Mouse (Mus musculus) midbrain, embryonic 10.5 days (tissue): ENCODE results near the gene Creg2. TPM values are rescaled to one million over a fixed set of nuclear protein-coding genes. Genes with fewer than 3 reads are reported as not detected.
"Not testable (repeated sequence)": the region's sequence is repeated elsewhere in the genome, so short reads cannot be mapped to it uniquely, and the experiment has no call there.

ENCODE experiments used
- DNase-seq: peaks from one replicate; pipeline ENCODE4 v3.0.0-alpha.2; 2017; ENCODE audit warnings: low spot score
- H3K27ac ChIP-seq: fragments of 300-500 bp; sonication (generic); replicated peaks from 2 replicates; pipeline ENCODE4 v1.5.1; 2016; ENCODE audit warnings: mild to moderate bottlenecking
- H3K27me3 ChIP-seq: fragments of 300-500 bp; sonication (generic); 2 replicates; pipeline ENCODE4 v1.6.1; 2016; ENCODE audit warnings: low read depth, mild to moderate bottlenecking; ENCODE audit not compliant: poor library complexity, severe bottlenecking
- H3K36me3 ChIP-seq: fragments of 300-500 bp; sonication (generic); 2 replicates; pipeline ENCODE4 v1.6.1; 2016; ENCODE audit warnings: mild to moderate bottlenecking, moderate library complexity
- H3K4me1 ChIP-seq: fragments of 300-500 bp; sonication (generic); 2 replicates; pipeline ENCODE4 v1.6.1; 2016
- H3K4me3 ChIP-seq: fragments of 300-500 bp; sonication (generic); 2 replicates; pipeline ENCODE4 v1.5.1; 2016; ENCODE audit warnings: mild to moderate bottlenecking, moderate library complexity
- H3K9me3 ChIP-seq: fragments of 300-500 bp; sonication (generic); replicated peaks from 2 replicates; pipeline ENCODE4 v1.6.1; 2016; ENCODE audit warnings: mild to moderate bottlenecking
- WGBS: fragments of 180-500 bp; shearing (Covaris S2); methylation state at CpG from one replicate; pipeline ENCODE4 v1.1.7; 2016; 5-methylcytosine and 5-hydroxymethylcytosine counted together
- polyA plus RNA-seq: library from polyadenylated mRNA; unstranded; fragments of >200 nt; fragmentation: Nextera tagmentation; extraction: Ambion mirVana; gene quantifications from 2 replicates; pipeline ENCODE4 v1.2.1, GENCODE M21; 2016

Creg2 gene
- polyA plus RNA-seq, 1 experiment from 2014 or later = 0.57 TPM

DNA sequence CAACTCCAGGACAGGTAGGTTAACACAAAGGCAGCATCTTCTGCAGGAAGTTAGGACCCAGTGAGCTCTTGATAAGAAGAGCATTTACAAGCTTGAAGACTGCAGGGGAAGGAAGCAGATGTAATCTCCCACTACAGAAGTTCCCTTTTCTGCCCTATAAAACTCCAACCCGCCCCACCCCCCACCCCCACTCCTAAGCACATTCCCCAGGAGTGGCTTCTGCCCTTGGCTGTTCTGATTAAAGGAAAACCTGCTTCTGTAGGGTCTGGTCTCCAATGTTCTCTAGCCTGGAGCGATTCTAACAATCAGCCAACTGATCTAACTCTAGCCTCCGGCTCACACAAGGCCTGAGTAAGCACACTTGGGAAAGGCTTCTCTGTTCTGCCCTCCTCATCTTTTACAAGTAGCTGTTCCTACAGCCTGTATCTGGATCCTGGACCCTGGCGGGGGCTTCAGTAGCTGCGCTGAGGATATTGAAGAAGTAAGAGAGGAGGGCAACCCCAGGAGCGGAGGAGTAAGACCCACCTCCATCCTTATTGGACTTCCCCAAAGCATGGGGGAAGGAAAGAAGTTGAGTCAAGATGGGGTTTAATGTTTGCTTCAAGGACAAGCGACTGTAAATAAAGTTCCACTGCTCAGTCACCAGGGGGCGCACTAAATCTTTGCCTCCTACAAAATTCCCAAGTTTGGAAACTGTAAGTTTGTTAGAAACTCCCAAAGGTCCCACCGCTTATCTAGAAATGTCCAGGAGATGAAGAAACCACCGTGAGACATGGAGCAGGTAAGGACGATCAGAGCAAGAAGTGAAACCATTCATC is 36.6 kb downstream of the Creg2 start:
- H3K4me3 ChIP-seq = no peak overlapping the region
- H3K9me3 ChIP-seq = no peaks in the 10 kb centered on the region
- no peaks in the 10 kb centered on the region for H3K36me3 ChIP-seq
- H3K27me3 ChIP-seq = no peaks in the 10 kb centered on the region
- H3K27ac ChIP-seq = no peak overlapping the region
- 26% methylated on average over 11 of the region's 11 CpGs for WGBS
- H3K4me1 ChIP-seq = 0 out of 2 replicates have a peak, but pooled peaks cover 5% of the 10 kb centered on the region
- DNase-seq = peak; percentile 62

DNA sequence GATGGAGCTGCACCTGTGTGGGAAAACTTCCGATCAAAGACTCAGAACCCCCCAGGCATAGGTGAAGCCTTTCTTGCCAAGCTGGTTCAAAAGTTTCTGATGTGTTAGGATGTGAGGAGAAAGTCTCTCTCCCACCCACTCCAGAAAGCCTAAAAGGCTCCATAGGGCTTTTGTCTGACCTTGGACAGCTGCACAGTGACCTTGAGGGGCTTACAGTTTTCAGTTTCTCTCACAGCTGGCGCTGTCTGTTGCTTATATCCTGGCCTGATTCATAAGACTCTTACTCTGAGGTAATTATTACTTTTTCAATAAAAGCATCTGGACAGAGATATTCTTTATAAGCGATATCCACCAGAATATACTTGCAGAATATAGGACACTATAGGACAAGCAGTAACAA is 38.2 kb downstream of the Creg2 start:
- H3K36me3 ChIP-seq = no peaks in the 10 kb centered on the region

DNA sequence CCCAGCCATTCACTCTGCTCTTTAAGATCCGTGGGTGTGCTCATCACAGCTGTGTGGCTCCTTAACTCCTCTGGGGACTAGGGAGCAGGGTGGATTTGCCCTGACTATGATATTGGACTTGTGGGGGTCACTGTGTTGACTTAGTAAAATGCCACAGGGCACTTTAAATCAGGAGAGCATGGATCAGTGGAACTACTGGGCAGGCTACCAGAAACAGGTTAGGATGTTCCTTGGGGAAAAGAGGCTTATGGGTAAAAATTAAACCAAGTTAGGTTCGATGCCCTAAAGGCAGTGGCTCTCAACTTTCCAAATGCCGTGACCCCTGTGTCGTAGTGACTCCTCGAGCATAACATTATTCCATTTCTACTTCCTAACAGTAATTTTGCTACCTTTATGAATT is 38.8 kb downstream of the Creg2 start:
- Histone ChIP-seq H3K36me3 (no peaks in the 10 kb centered on the region), H3K9me3 (no peaks in the 10 kb centered on the region)
- WGBS = 81% methylated on average over 5 of the region's 5 CpGs

More for the DNA sequence above, 38.2 kb downstream of the Creg2 start:
- no peaks in the 10 kb centered on the region for H3K9me3 ChIP-seq
- no peak for DNase-seq
- H3K27ac ChIP-seq = no peak overlapping the region
- 91% methylated on average over 3 of the region's 3 CpGs for WGBS
- H3K27me3 ChIP-seq = no peaks in the 10 kb centered on the region
- 0 out of 2 replicates have a peak, but pooled peaks cover 5% of the 10 kb centered on the region for H3K4me1 ChIP-seq
- no peak overlapping the region for H3K4me3 ChIP-seq

DNA sequence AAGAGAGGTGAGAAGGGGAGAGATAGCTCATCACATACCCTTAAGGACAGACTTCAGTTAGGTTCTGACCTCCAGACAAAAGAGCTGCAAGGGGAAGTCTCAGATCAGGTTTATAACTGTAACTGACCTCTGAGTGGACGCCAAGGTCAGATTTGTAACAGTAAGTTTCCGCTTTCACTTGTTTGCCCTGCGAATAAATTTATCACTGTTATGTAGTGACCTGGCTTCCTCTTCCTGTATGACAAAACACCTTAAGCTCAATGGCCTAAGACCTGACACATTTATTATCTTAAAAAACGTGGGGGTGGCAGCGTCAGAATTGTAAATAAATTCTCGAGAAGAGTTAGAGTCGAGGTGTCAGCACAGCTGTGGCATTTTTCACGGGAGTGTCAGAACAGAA is 42.7 kb downstream of the Creg2 start:
- H3K27ac ChIP-seq = no peak overlapping the region
- DNase-seq = no peak
- H3K4me3 ChIP-seq = no peak overlapping the region
- peaks cover 12% of the 10 kb centered on the region for H3K4me1 ChIP-seq
- no peaks in the 10 kb centered on the region for H3K27me3 ChIP-seq
- H3K9me3 ChIP-seq = no peaks in the 10 kb centered on the region
- H3K36me3 ChIP-seq = no peaks in the 10 kb centered on the region
- 84% methylated on average over 8 of the region's 8 CpGs for WGBS

More for the DNA sequence above, 38.8 kb downstream of the Creg2 start:
- no peaks in the 10 kb centered on the region for H3K27me3 ChIP-seq
- H3K27ac ChIP-seq = no peak overlapping the region
- 0 out of 2 replicates have a peak, but pooled peaks cover 5% of the 10 kb centered on the region for H3K4me1 ChIP-seq
- H3K4me3 ChIP-seq = no peak overlapping the region
- no peak for DNase-seq

DNA sequence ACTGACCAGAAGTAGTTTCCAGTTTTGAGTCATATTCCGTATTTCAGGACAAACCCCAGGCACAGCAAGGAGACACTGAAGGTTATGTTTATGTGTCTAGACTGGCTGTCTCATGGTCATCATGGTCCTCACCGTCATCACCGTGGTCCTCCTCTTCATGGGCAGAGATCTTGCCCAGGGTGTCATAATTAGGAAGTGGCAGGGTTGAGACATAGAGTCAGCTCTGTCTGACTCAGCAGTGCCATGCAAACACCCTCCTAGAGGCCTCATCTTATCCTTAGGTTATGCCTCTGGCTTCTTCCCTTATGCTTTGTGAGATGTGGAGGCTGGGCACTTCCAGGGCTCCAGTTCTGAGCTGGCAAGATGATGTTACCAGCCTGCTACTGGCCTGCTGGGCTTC is 48.8 kb downstream of the Creg2 start:
- peaks cover 12% of the 10 kb centered on the region for H3K4me1 ChIP-seq
- no peaks in the 10 kb centered on the region for H3K27me3 ChIP-seq
- H3K4me3 ChIP-seq = no peak overlapping the region
- peaks cover 8% of the 10 kb centered on the region; the same call in 1 of the 2 replicates for H3K9me3 ChIP-seq
- no peaks in the 10 kb centered on the region for H3K36me3 ChIP-seq
- no peak overlapping the region for H3K27ac ChIP-seq
- WGBS = 93% methylated on average over 3 of the region's 3 CpGs
- no peak for DNase-seq

DNA sequence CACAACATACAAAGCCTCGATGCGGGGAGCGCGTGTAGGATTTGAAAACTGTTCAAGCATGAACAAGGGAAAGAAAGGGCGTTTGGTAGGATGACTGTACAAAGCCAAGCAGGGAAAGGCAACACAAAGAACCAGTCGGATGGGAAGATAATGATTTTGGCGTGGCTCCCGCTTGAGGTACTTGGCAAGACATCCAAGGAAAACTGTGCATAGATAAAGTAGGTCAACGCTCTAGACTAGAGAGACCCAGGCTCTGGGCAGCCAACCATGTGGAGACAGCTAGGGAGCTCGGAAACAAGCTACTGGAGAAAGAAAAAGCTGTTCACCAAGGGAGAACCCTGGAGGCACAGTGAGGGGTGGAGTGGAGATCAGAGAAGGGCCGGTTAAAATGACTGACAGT is 52.5 kb downstream of the Creg2 start:
- 76% methylated on average over 11 of the region's 11 CpGs for whole genome bisulfite sequencing
- H3K27ac ChIP-seq = no peak overlapping the region
- no peaks in the 10 kb centered on the region for H3K36me3 ChIP-seq
- H3K27me3 ChIP-seq = no peaks in the 10 kb centered on the region
- no peak for DNase-seq
- H3K4me3 ChIP-seq = no peak overlapping the region
- no peaks in the 10 kb centered on the region for H3K4me1 ChIP-seq
- peaks cover 8% of the 10 kb centered on the region; the same call in 1 of the 2 replicates for H3K9me3 ChIP-seq

DNA sequence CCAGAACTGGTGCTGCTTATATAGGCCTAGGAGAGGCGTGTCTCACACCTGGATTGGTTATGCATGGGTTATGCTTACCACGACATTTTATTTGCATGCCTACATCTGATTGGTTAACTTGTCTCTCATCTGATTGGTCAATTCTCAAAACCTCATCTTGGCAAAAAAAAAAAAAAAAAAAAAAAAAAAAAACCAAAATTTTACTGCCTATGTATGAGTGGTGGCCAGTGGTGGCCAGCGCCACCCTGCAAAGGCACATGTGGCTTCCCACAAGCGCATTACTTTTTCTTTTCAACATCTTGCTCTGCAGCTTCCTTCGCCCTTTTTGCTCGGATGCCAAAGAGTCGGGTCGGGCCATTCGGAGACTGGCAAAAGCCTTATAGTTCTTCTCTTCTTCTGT is 54.1 kb downstream of the Creg2 start:
- not testable (repeated sequence) for H3K9me3 ChIP-seq
- WGBS = 95% methylated on average over 9 of the region's 9 CpGs

DNA sequence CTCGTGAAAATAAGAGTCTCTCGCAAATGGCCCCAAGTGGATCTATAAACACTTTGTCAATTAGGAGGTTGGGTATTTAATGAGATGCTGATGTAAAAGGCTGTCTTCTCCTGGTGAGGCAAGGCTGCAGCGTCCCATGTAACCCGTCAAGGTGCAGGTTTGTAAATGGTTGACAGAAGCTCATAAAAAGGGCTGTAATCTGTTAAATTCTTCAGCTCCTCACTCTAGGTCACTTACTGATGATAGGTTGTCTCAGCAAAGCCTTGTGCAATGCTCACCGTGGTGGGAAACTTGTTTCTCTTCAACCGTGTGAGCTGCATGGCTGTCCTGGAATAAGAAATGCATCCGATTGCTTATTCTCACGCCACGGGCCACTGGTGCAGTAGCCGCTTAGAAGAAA is 57.4 kb downstream of the Creg2 start:
- Histone ChIP-seq H3K36me3 (no peaks in the 10 kb centered on the region), H3K9me3 (no peaks in the 10 kb centered on the region), H3K4me3 (no peak overlapping the region), H3K4me1 (no peaks in the 10 kb centered on the region), H3K27ac (no peak overlapping the region), H3K27me3 (no peaks in the 10 kb centered on the region)
- WGBS = 90% methylated on average over 10 of the region's 10 CpGs
- DNase-seq = no peak

More for the DNA sequence above, 54.1 kb downstream of the Creg2 start:
- H3K4me3 ChIP-seq, H3K36me3 ChIP-seq, H3K27ac ChIP-seq, H3K4me1 ChIP-seq, DNase-seq, H3K27me3 ChIP-seq: not testable (repeated sequence)

DNA sequence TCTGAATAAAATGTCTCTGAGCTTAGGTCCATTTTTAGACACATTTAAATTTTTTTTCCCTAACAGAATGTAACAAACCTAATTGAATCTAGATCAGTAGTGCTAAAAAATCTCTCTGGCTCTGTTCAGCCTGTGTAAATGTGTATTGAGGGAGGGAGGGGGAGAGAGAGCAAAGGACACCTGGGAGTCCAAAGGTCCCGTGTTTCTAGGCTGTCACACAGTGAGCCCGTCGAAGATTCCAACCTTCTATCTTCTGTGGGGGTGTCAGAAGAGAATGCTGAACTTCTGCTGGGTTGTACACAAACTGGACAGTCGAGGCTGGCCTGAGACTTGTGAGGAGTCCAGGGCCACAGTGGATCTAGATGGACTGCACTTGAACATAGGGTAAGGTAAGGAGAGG is 59.2 kb downstream of the Creg2 start:
- WGBS = 90% methylated on average over 4 of the region's 4 CpGs

DNA sequence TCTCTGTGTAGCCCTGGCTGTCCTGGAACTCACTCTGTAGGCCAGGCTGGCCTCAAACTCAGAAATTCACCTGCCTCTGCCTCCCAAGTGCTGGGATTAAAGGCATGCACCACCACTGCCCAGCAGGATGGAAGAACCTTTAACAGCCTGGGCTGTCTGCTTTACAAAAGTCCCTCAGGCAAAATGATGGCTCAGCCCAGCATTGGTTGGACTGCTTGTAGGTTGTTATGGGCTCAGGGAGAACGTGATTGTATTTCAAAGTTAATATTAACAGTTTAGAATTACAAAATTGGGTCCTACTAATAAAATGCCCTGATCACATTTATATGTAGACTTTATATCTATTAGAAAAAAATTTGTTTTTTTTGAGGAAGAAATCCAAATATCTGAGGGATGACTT is 59.7 kb downstream of the Creg2 start:
- H3K9me3 ChIP-seq, DNase-seq, H3K4me3 ChIP-seq, H3K36me3 ChIP-seq, H3K27me3 ChIP-seq, H3K4me1 ChIP-seq, H3K27ac ChIP-seq: not testable (repeated sequence)
- 82% methylated on average over 1 of the region's 1 CpGs for WGBS

More for the DNA sequence above, 59.2 kb downstream of the Creg2 start:
- Histone ChIP-seq H3K36me3 (no peaks in the 10 kb centered on the region), H3K4me3 (no peak overlapping the region), H3K9me3 (no peaks in the 10 kb centered on the region), H3K27me3 (no peaks in the 10 kb centered on the region), H3K27ac (no peak overlapping the region), H3K4me1 (no peaks in the 10 kb centered on the region)
- DNase-seq = no peak

DNA sequence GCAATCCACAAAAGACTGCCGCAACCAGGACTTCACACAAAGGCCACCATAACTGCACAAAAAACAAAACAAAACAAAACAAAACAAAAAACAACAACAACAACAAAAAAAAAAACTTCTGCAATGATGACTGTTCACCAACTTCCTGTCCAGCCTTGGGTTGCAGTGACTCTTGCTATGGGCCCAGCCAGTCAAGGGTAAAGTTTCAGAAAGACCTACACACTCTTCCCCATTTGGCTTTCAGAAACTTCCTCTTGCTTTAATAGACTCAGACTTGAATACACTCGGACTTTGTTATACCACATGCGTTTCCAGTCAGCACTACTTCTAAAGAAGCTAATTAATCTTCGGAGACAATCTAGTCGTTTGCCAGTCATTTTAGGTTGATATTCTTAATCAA is 61.1 kb downstream of the Creg2 start:
- H3K4me3 ChIP-seq = no peak overlapping the region
- no peak overlapping the region for H3K27ac ChIP-seq
- WGBS = 88% methylated on average over 5 of the region's 5 CpGs
- H3K9me3 ChIP-seq = no peaks in the 10 kb centered on the region
- no peaks in the 10 kb centered on the region for H3K27me3 ChIP-seq
- no peaks in the 10 kb centered on the region for H3K4me1 ChIP-seq
- H3K36me3 ChIP-seq = no peaks in the 10 kb centered on the region
- no peak for DNase-seq

DNA sequence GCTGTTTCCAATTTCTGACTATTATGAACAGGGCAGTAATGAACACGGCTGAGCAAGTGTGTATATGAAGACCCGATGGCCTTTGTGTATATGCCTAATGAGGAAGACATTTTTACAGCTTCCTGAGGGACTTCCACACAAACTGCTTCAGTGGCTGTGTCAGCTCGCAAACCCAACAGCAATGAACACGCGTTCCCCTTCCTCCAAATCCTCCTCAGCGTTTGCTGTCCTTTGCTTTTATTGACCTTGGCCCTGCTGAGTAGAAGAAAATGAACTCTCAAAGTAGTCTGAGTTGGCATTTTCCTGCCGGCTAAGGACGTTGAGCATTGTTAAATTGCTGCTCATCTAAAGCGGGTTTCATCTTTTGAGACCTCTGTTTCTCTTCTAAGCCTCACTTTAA is 65.9 kb downstream of the Creg2 start:
- no peaks in the 10 kb centered on the region for H3K9me3 ChIP-seq
- H3K27ac ChIP-seq = no peak overlapping the region
- no peak overlapping the region for H3K4me3 ChIP-seq
- WGBS = 91% methylated on average over 9 of the region's 9 CpGs
- DNase-seq = no peak
- no peaks in the 10 kb centered on the region for H3K36me3 ChIP-seq
- H3K4me1 ChIP-seq = no peaks in the 10 kb centered on the region
- H3K27me3 ChIP-seq = no peaks in the 10 kb centered on the region

DNA sequence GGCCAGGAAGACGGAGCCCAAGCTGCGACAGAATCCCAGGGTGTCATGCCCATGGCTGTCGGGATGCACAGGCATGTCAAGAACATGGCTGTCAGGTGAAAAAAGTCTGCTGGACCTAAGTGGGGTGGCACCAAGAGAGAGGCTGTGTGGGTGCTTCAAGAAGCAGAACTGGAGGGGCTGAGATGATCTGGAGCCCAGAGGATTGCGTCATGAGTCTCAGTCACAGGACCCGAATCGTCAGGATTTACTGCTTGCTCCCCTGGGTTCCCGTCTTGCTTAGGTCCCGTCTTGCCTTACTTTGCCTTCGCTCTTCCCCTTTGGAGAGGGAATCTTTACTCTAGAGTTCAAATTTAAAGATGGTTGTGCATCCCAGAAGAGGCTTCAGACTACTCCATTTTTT is 68.1 kb downstream of the Creg2 start:
- no peaks in the 10 kb centered on the region for H3K9me3 ChIP-seq
- peaks cover 4% of the 10 kb centered on the region; the same call in 1 of the 2 replicates for H3K4me1 ChIP-seq
- DNase-seq = no peak
- H3K36me3 ChIP-seq = no peaks in the 10 kb centered on the region
- H3K27me3 ChIP-seq = no peaks in the 10 kb centered on the region
- no peak overlapping the region for H3K4me3 ChIP-seq
- 89% methylated on average over 9 of the region's 9 CpGs for WGBS
- no peak overlapping the region for H3K27ac ChIP-seq
